Comparison of ENCODE assay signal across 8 mouse cellular contexts in genomic region chr6:71830690-71831580, GRCm38 (mm10). TPM values are rescaled to one million over a fixed set of nuclear protein-coding genes. Genes with fewer than 3 reads are reported as not detected.
DNase-seq lines count a peak whose midpoint lies in the region; ATAC-seq and TF ChIP-seq lines count a peak whose summit lies in the region.

Gene Immt (plus strand): TSS chr6:71831331.

- H3K4me3 ChIP-seq in hindbrain, embryonic 10.5 days = peak within 1 kb of the TSS; percentile 93
- H3K4me3 ChIP-seq in lung, postnatal 0 days (ENCODE audit: low read depth, low read length) = peak within 1 kb of the TSS; percentile 94

- TF ChIP-seq CTCF in lung, postnatal 0 days (IDR thresholded peaks at IDR 0.05) = peak; percentile 37

- peak within 1 kb of the TSS; percentile 70 for H3K4me2 ChIP-seq in lung, postnatal 0 days (replicated peaks; ENCODE audit: low read depth, low read length)

- TF ChIP-seq EP300 in lung, postnatal 0 days (IDR thresholded peaks at IDR 0.05) = no peak

- DNase-seq in MN1 (ENCODE audit: low spot score) = peak; percentile 97
- peak; percentile 97 for DNase-seq in cerebellum, adult 9-10 months
- DNase-seq in hindbrain, embryonic 10.5 days (ENCODE audit: low spot score) = peak; percentile 97
- peak; percentile 98 for DNase-seq in layer of hippocampus, adult 9-11 months
- peak; percentile 99 for DNase-seq in lung, postnatal 0 days (ENCODE audit: low spot score)
- peak; percentile 95 for DNase-seq in ovary, postnatal 14 days (ENCODE audit: low spot score)
- DNase-seq in thymus, postnatal 14 days = peak; percentile 96

- under 1% methylated on average over 64 of the region's 64 CpGs for WGBS in hindbrain, embryonic 10.5 days
- WGBS in lung, postnatal 0 days = 2% methylated on average over 59 of the region's 64 CpGs

- H3K9me3 ChIP-seq in hindbrain, embryonic 10.5 days = no peaks in the 10 kb centered on the region
- no peaks in the 10 kb centered on the region for H3K9me3 ChIP-seq in lung, postnatal 0 days (ENCODE audit: low read length)

- no peaks in the 10 kb centered on the region for H3K27me3 ChIP-seq in hindbrain, embryonic 10.5 days (ENCODE audit: insufficient read depth, poor library complexity, severe bottlenecking)
- no peaks in the 10 kb centered on the region for H3K27me3 ChIP-seq in lung, postnatal 0 days (replicated peaks; ENCODE audit: insufficient read depth, low read length)

- peaks cover 13% of the 10 kb centered on the region for H3K4me1 ChIP-seq in hindbrain, embryonic 10.5 days (replicated peaks)
- peaks cover 4% of the 10 kb centered on the region; the same call in 1 of the 2 replicates for H3K4me1 ChIP-seq in lung, postnatal 0 days (ENCODE audit: insufficient read depth, low read depth, low read length)

- peak within 1 kb of the TSS; percentile 96 for H3K27ac ChIP-seq in hindbrain, embryonic 10.5 days
- peak within 1 kb of the TSS; percentile 96 for H3K27ac ChIP-seq in lung, postnatal 0 days (ENCODE audit: low read length)

- peaks cover 24% of the 10 kb centered on the region for H3K36me3 ChIP-seq in hindbrain, embryonic 10.5 days
- H3K36me3 ChIP-seq in lung, postnatal 0 days (ENCODE audit: insufficient read depth, low read length) = no peaks in the 10 kb centered on the region

- peak; percentile 96 for ATAC-seq in frontal cortex, adult (ENCODE audit: low TSS enrichment)
- ATAC-seq in lung, postnatal 0 days = peak; percentile 99

- H3K9ac ChIP-seq in lung, postnatal 0 days (replicated peaks; ENCODE audit: low read depth) = peak within 1 kb of the TSS; percentile 87

RNA-seq across cellular contexts. Expression of gene Immt, which starts in this region (rescaled TPM):
- polyA plus RNA-seq in hindbrain, embryonic 10.5 days (2016; fragmentation: Nextera tagmentation; extraction: Ambion mirVana) = 176 and 214 TPM in 2 replicates
- 88.9 and 92.9 TPM in 2 replicates for polyA plus RNA-seq in lung, postnatal 0 days (2015; fragmentation: Nextera tagmentation; extraction: Ambion mirVana)

Comparison
In these comparisons a context has a peak if more than half of its experiments do, and no peak if none do; other contexts are left out.
1. Peak in every context shown above with its lines: DNase-seq, ATAC-seq, H3K4me3 ChIP-seq and H3K27ac ChIP-seq.